Comparison of ENCODE assay signal across 11 mouse cellular contexts in the genomic region with DNA sequence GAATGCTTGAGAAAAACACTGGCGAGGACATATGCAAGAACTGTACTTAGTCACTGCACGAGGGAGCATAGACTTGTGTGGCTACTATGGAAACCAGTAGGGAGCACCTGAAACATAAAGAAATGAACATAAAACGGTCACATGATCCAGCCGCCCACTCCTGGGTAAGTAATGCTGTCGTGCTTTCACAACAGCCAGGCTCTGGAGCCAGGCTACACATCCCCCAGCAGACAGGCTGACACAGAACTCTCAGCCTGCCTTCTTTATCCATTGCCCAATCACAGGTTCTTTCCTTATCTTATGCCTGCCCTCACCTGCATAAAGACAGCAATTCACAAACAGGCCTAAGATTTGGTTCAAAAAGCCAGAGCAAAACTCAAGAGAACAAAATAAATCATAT. TPM values are rescaled to one million over a fixed set of nuclear protein-coding genes. Genes with fewer than 3 reads are reported as not detected.
A peak's percentile ranks its signal among the peaks of the same experiment; 100 is the strongest.
DNase-seq lines count a peak whose midpoint lies in the region; ATAC-seq and TF ChIP-seq lines count a peak whose summit lies in the region.
"Had no signal": no experiment of that assay in that cellular context is flagged by ENCODE, and none has a peak within 500 bp of the region (broad histone marks: within the 10 kb centered on the region; RNA-seq: fewer than 3 reads in every experiment).

No protein-coding gene starts in this region.

- no peaks in the 10 kb centered on the region for H3K9me3 ChIP-seq in liver, embryonic 14.5 days (ENCODE audit: control insufficient read depth, low read length)
- H3K9me3 ChIP-seq in intestine, postnatal 0 days (ENCODE audit: control insufficient read depth): no peaks in the 10 kb centered on the region

- no peak for TF ChIP-seq CTCF in liver, embryonic 14.5 days (IDR thresholded peaks at IDR 0.05; ENCODE audit: low read depth)
- no peak for TF ChIP-seq CTCF in intestine, postnatal 0 days (IDR thresholded peaks at IDR 0.05; ENCODE audit: low read depth)

- peaks cover 27% of the 10 kb centered on the region for H3K36me3 ChIP-seq in liver, embryonic 14.5 days (replicated peaks; ENCODE audit: control insufficient read depth, insufficient read depth, low read depth)
- peaks cover 54% of the 10 kb centered on the region for H3K36me3 ChIP-seq in intestine, postnatal 0 days (ENCODE audit: control insufficient read depth, insufficient read depth)

- H3K4me3 ChIP-seq in liver, embryonic 14.5 days (ENCODE audit: insufficient read depth in 1 of 2, low read depth in 2 of 2, low read length in 2 of 2): no peak overlapping the region
- no peak overlapping the region for H3K4me3 ChIP-seq in intestine, postnatal 0 days (ENCODE audit: low read depth, low read length)
- H3K4me3 ChIP-seq: myocyte had no signal

- 70% methylated on average over 5 of the region's 5 CpGs for WGBS in liver, embryonic 14.5 days (ENCODE audit: insufficient replicate concordance)
- WGBS in intestine, postnatal 0 days: 48% methylated on average over 5 of the region's 5 CpGs

- no peak for TF ChIP-seq EP300 in liver, embryonic 14.5 days (IDR thresholded peaks at IDR 0.05; ENCODE audit: low read depth)

- no peak overlapping the region for H3K27ac ChIP-seq in liver, embryonic 14.5 days
- H3K27ac ChIP-seq in intestine, postnatal 0 days (ENCODE audit: low read depth, low read length): no peak overlapping the region

- 0 out of 2 replicates have a peak, but pooled peaks have one; percentile 39 for ATAC-seq in liver, embryonic 14.5 days (ENCODE audit: insufficient read depth)
- peak; percentile 74 for ATAC-seq in intestine, postnatal 0 days

- DNase-seq in liver, embryonic 14.5 days (ENCODE audit: low read depth in 3 of 3, low spot score in 3 of 3): no peak
- no peak for DNase-seq in liver
- peak; percentile 73 for DNase-seq in fat pad, adult 2 months (ENCODE audit: extremely low read depth, low read depth, low spot score)
- DNase-seq in right cerebral cortex, postnatal 36 days (ENCODE audit: low spot score in 2 of 2): peak; percentile 52 to 61
- no peak for DNase-seq in kidney, adult 8-10 months
- DNase-seq in kidney, postnatal 36 days: no peak
- DNase-seq: cerebellum, adult 18-20 months; embryo, embryonic 11 days had no signal

- H3K4me2 ChIP-seq in liver, embryonic 14.5 days (ENCODE audit: low read depth): no peak overlapping the region
- H3K4me2 ChIP-seq in intestine, postnatal 0 days (replicated peaks; ENCODE audit: low read depth): no peak overlapping the region
- H3K4me2 ChIP-seq: heart, embryonic 11.5 days had no signal

- no peaks in the 10 kb centered on the region for H3K4me1 ChIP-seq in liver, embryonic 14.5 days (replicated peaks; ENCODE audit: control insufficient read depth in 2 of 2, insufficient read depth in 2 of 2, low read length in 1 of 2)
- 0 out of 2 replicates have a peak, but pooled peaks cover under 1% of the 10 kb centered on the region for H3K4me1 ChIP-seq in intestine, postnatal 0 days (replicated peaks; ENCODE audit: control insufficient read depth, insufficient read depth, low read length)

- H3K9ac ChIP-seq in liver, embryonic 14.5 days (replicated peaks): no peak overlapping the region
- H3K9ac ChIP-seq in intestine, postnatal 0 days (ENCODE audit: low read depth, low read length): no peak overlapping the region

- no peaks in the 10 kb centered on the region for H3K27me3 ChIP-seq in liver, embryonic 14.5 days (ENCODE audit: control insufficient read depth, insufficient read depth, low read length)
- H3K27me3 ChIP-seq in intestine, postnatal 0 days (replicated peaks; ENCODE audit: control insufficient read depth, insufficient read depth, low read length): no peaks in the 10 kb centered on the region

RNA-seq across cellular contexts. Expression of gene Ubqln1, which starts 26.0 kb away (rescaled TPM):
- polyA plus RNA-seq in liver, embryonic 14.5 days (2012; rRNA removed): 28.8 and 32.6 TPM in 2 replicates
- polyA plus RNA-seq in liver, embryonic 14.5 days (2014; fragmentation: Nextera tagmentation; extraction: Ambion mirVana): 28.6 and 33.7 TPM in 2 replicates
- 59.5 and 61.3 TPM in 2 replicates for polyA plus RNA-seq in intestine, postnatal 0 days (2015; fragmentation: Nextera tagmentation; extraction: Ambion mirVana)

RNA-seq across cellular contexts. Expression of gene Idnk, which starts 32.0 kb away (rescaled TPM):
- polyA plus RNA-seq in liver, embryonic 14.5 days (2012; rRNA removed): 5.8 and 6.9 TPM in 2 replicates
- polyA plus RNA-seq in liver, embryonic 14.5 days (2014; fragmentation: Nextera tagmentation; extraction: Ambion mirVana): 17.7 and 18.3 TPM in 2 replicates
- 79.0 and 88.7 TPM in 2 replicates for polyA plus RNA-seq in intestine, postnatal 0 days (2015; fragmentation: Nextera tagmentation; extraction: Ambion mirVana)

Comparison
In these comparisons a context has a peak if more than half of its experiments do, and no peak if none do; other contexts are left out.
1. DNase-seq: peak in fat pad, adult 2 months (single experiment) and right cerebral cortex, postnatal 36 days (2 of 2); none in liver, embryonic 14.5 days (0 of 3), liver (single experiment), kidney, adult 8-10 months (0 of 2) and kidney, postnatal 36 days (0 of 2).